9 mouse cellular contexts compared by ENCODE assay signal in the genomic region with DNA sequence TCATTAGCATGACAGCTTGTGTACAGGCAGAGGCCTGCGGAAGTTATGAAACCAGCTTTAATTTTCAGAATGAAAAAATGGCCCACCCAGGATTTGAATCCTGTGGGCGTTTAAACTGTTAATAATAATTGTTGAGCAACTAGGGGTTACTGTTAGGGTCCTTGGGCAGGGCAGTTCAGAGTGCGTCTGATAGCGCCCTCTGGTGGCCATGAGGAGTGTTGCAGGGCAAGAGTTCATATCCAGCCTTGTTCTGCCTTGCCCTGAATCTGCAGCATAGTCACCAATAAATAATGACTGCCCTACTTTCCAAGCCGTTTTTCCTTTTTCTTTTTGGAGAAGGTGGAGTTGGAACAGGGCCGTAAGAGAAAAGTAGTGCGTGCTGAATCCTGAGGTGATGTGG. TPM values are rescaled to one million over a fixed set of nuclear protein-coding genes. Genes with fewer than 3 reads are reported as not detected.
A peak's percentile ranks its signal among the peaks of the same experiment; 100 is the strongest.
DNase-seq lines count a peak whose midpoint lies in the region; ATAC-seq and TF ChIP-seq lines count a peak whose summit lies in the region.
"Had no signal": no experiment of that assay in that cellular context is flagged by ENCODE, and none has a peak within 500 bp of the region (broad histone marks: within the 10 kb centered on the region; RNA-seq: fewer than 3 reads in every experiment).

No protein-coding gene starts in this region.

- WGBS in forebrain, embryonic 10.5 days = 28% methylated on average over 7 of the region's 7 CpGs
- 30% methylated on average over 7 of the region's 7 CpGs for WGBS in forebrain, embryonic 12.5 days

- H3K4me2 ChIP-seq in forebrain, embryonic 12.5 days = no peak overlapping the region

- no peak for ATAC-seq in forebrain, embryonic 12.5 days (ENCODE audit: low FRiP score)

- no peaks in the 10 kb centered on the region for H3K27me3 ChIP-seq in forebrain, embryonic 10.5 days (ENCODE audit: poor library complexity, severe bottlenecking)
- H3K27me3 ChIP-seq in forebrain, embryonic 12.5 days = no peaks in the 10 kb centered on the region

- peak; percentile 89 for TF ChIP-seq CTCF in embryonic fibroblast, embryonic 13.5 days (IDR thresholded peaks at IDR 0.05; ENCODE audit: borderline replicate concordance, insufficient read depth, low read length)

- H3K9ac ChIP-seq in forebrain, embryonic 12.5 days = no peak overlapping the region

- peak; percentile 66 for DNase-seq in forebrain, embryonic 10.5 days (ENCODE audit: extremely low spot score, low spot score)
- peak; percentile 74 for DNase-seq in A20 (ENCODE audit: low read depth, low spot score)
- peak; percentile 81 for DNase-seq in adrenal gland, postnatal 14 days
- DNase-seq in kidney, postnatal 25 days = peak; percentile 64 to 74
- peak; percentile 56 to 71 for DNase-seq in lung, postnatal 4 days
- peak; percentile 33 to 66 for DNase-seq in spleen, postnatal 14 days (ENCODE audit: low spot score in 2 of 2)

- no peak for TF ChIP-seq POLR2A in embryonic fibroblast, embryonic 13.5 days (IDR thresholded peaks at IDR 0.05; ENCODE audit: low read depth, low read length)

- no peaks in the 10 kb centered on the region for H3K9me3 ChIP-seq in forebrain, embryonic 10.5 days
- H3K9me3 ChIP-seq in forebrain, embryonic 12.5 days = no peaks in the 10 kb centered on the region

- H3K27ac ChIP-seq in forebrain, embryonic 10.5 days = no peak overlapping the region
- H3K27ac ChIP-seq in forebrain, embryonic 12.5 days = no peak overlapping the region
- no peak overlapping the region for H3K27ac ChIP-seq in embryonic fibroblast, embryonic 13.5 days (ENCODE audit: insufficient read depth, low read length)

- H3K36me3 ChIP-seq in forebrain, embryonic 10.5 days (replicated peaks) = no peaks in the 10 kb centered on the region
- no peaks in the 10 kb centered on the region for H3K36me3 ChIP-seq in forebrain, embryonic 12.5 days (replicated peaks)

- no peak overlapping the region for H3K4me3 ChIP-seq in forebrain, embryonic 10.5 days
- H3K4me3 ChIP-seq in forebrain, embryonic 12.5 days (replicated peaks) = no peak overlapping the region
- H3K4me3 ChIP-seq in embryonic fibroblast, embryonic 13.5 days (ENCODE audit: insufficient read depth, low read length) = no peak overlapping the region

- H3K4me1 ChIP-seq in forebrain, embryonic 10.5 days = no peaks in the 10 kb centered on the region
- no peaks in the 10 kb centered on the region for H3K4me1 ChIP-seq in forebrain, embryonic 12.5 days
- no peaks in the 10 kb centered on the region for H3K4me1 ChIP-seq in embryonic fibroblast, embryonic 13.5 days (ENCODE audit: control insufficient read depth, insufficient read depth, low read length)

RNA-seq across cellular contexts. Expression of gene Lypd3, which starts 17.3 kb away (rescaled TPM):
- 0.36 and 0.88 TPM in 2 replicates for polyA plus RNA-seq in forebrain, embryonic 10.5 days (2016; fragmentation: Nextera tagmentation; extraction: Ambion mirVana)
- 0.42 and 0.56 TPM in 2 replicates for polyA plus RNA-seq in forebrain, embryonic 12.5 days (2016; fragmentation: Nextera tagmentation; extraction: Ambion mirVana)
- total RNA-seq in adrenal gland, postnatal 14 days (2021) = 0.38 and 0.59 TPM in 2 replicates
- not detected in 2 replicates for polyA plus RNA-seq in embryonic fibroblast, embryonic 13.5 days (2011; ENCODE audit: insufficient read length, low read depth, missing spikeins)

RNA-seq across cellular contexts. Expression of gene Tex101, which starts 22.8 kb away (rescaled TPM):
- not detected in 2 replicates for polyA plus RNA-seq in forebrain, embryonic 10.5 days (2016; fragmentation: Nextera tagmentation; extraction: Ambion mirVana)
- polyA plus RNA-seq in forebrain, embryonic 12.5 days (2016; fragmentation: Nextera tagmentation; extraction: Ambion mirVana) = not detected in 2 replicates
- not detected in 2 replicates for total RNA-seq in adrenal gland, postnatal 14 days (2021)
- polyA plus RNA-seq in embryonic fibroblast, embryonic 13.5 days (2011; ENCODE audit: insufficient read length, low read depth, missing spikeins) = not detected in 2 replicates
- total RNA-seq: layer of hippocampus, adult 18-20 months had no signal

RNA-seq across cellular contexts. Expression of gene Phldb3, which starts 43.1 kb away (rescaled TPM):
- polyA plus RNA-seq in forebrain, embryonic 10.5 days (2016; fragmentation: Nextera tagmentation; extraction: Ambion mirVana) = not detected in 2 replicates
- not detected in 2 replicates for polyA plus RNA-seq in forebrain, embryonic 12.5 days (2016; fragmentation: Nextera tagmentation; extraction: Ambion mirVana)
- 3.2 and 4.3 TPM in 2 replicates for total RNA-seq in adrenal gland, postnatal 14 days (2021)
- polyA plus RNA-seq in embryonic fibroblast, embryonic 13.5 days (2011; ENCODE audit: insufficient read length, low read depth, missing spikeins) = 0.76 and 0.97 TPM in 2 replicates

RNA-seq across cellular contexts. Expression of gene BC049730, which starts 55.4 kb away (rescaled TPM):
- not detected in 2 replicates for polyA plus RNA-seq in forebrain, embryonic 10.5 days (2016; fragmentation: Nextera tagmentation; extraction: Ambion mirVana)
- not detected in 2 replicates for polyA plus RNA-seq in forebrain, embryonic 12.5 days (2016; fragmentation: Nextera tagmentation; extraction: Ambion mirVana)
- not detected in 2 replicates for total RNA-seq in adrenal gland, postnatal 14 days (2021)
- not detected in 2 replicates for polyA plus RNA-seq in embryonic fibroblast, embryonic 13.5 days (2011; ENCODE audit: insufficient read length, low read depth, missing spikeins)
- total RNA-seq: layer of hippocampus, adult 18-20 months had no signal
